Mouse (Mus musculus) liver, embryonic 16.5 days (tissue): ENCODE measurements at regions not wholly inside any gene's neighbourhood (a gene's known extent, or its start where the extent isn't known, plus 50 kb on each side); places are given as distances from the start of the nearest gene placed in this dataset.

Experiments
- ATAC-seq: fragments of 200-750 bp; cut with Nextera tagmentation; 2 replicates; pipeline ENCODE4 v1.8.0; 2017; ENCODE audit warnings: low read depth, mild to moderate bottlenecking, moderate number of reproducible peaks, moderate library complexity
- H3K27ac ChIP-seq: fragments of 300-500 bp; sonication (generic); 2 replicates; pipeline ENCODE4 v1.5.1; 2014; ENCODE audit warnings: mild to moderate bottlenecking, low read length
- H3K27me3 ChIP-seq: fragments of 300-500 bp; sonication (generic); 2 replicates; pipeline ENCODE4 v1.6.1; 2014; ENCODE audit warnings: low read depth, low read length, mixed read lengths; ENCODE audit not compliant: control insufficient read depth, insufficient read depth
- H3K36me3 ChIP-seq: fragments of 300-500 bp; sonication (generic); 2 replicates; pipeline ENCODE4 v1.6.1; 2014; ENCODE audit warnings: mild to moderate bottlenecking; ENCODE audit not compliant: control insufficient read depth, insufficient read depth
- H3K4me1 ChIP-seq: fragments of 300-500 bp; sonication (generic); 2 replicates; pipeline ENCODE4 v1.6.1; 2014; ENCODE audit warnings: low read depth, low read length, mixed read lengths; ENCODE audit not compliant: control insufficient read depth
- H3K4me2 ChIP-seq: fragments of 300-500 bp; sonication (generic); 2 replicates; pipeline ENCODE4 v1.6.1; 2014; ENCODE audit warnings: low read depth, low read length, mixed read lengths
- H3K4me3 ChIP-seq: fragments of 300-500 bp; sonication (generic); 2 replicates; pipeline ENCODE4 v1.5.1; 2014; ENCODE audit warnings: low read depth, mild to moderate bottlenecking, low read length
- H3K9ac ChIP-seq: fragments of 300-500 bp; sonication (generic); 2 replicates; pipeline ENCODE4 v1.6.1; 2014; ENCODE audit warnings: low read depth, low read length
- H3K9me3 ChIP-seq: fragments of 300-500 bp; sonication (generic); replicated peaks from 2 replicates; pipeline ENCODE4 v1.6.1; 2016; ENCODE audit warnings: low read length; ENCODE audit not compliant: control insufficient read depth
- WGBS: fragments of 180-500 bp; shearing (Covaris S2); extraction: QIAGEN DNeasy Blood & Tissue Kit; methylation state at CpG from one replicate; pipeline ENCODE4 v1.1.7; 2014; ENCODE audit not compliant: insufficient replicate concordance; 5-methylcytosine and 5-hydroxymethylcytosine counted together

DNA sequence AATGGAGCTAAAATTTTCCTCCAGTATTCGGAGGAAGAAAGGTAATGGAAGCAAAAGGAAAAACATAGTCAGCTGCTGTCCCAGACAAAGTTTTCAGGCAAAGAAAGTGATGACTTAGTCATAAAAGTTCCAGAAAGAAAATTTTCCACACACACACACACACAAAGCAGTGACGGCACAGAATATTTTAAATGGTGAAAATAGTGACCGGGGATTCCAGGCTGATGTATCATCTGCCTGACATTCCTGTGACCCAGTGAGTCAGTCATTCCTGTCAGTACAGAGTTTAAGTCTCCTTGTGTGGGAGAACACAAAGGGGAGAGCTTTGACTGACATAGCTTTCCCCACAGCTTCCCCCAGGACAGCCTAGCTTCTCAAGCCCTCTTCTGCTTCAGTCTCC, 107.9 kb downstream of the Atp6ap1l start:
- no peak overlapping the region for H3K27ac ChIP-seq
- no peaks in the 10 kb centered on the region for H3K36me3 ChIP-seq
- 84% methylated on average over 3 of the region's 3 CpGs for WGBS
- H3K9ac ChIP-seq: no peak overlapping the region
- no peaks in the 10 kb centered on the region for H3K4me1 ChIP-seq
- H3K4me2 ChIP-seq: no peak overlapping the region
- H3K4me3 ChIP-seq: no peak overlapping the region
- H3K27me3 ChIP-seq: no peaks in the 10 kb centered on the region
- H3K9me3 ChIP-seq: no peaks in the 10 kb centered on the region
- ATAC-seq: no peak

DNA sequence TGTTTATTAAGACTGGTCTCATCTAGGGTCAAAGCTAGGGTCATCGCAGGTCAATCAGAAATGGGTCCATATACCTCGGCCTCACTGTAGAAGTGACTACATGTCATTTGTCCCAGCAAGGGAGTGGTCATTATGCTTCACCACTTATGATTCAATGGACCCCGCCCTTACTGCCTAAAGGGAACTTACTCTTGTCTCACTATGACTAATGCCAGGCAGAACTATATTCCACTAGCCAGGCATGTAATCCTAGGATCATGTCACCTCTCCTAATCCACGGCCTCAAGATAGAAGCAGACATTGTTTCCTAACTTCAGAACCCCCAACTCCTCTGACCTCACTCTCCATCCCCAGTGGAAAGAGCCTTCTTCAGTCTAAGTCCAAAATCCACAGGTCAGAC, 108.3 kb downstream of the Atp6ap1l start:
- no peaks in the 10 kb centered on the region for H3K9me3 ChIP-seq
- no peak overlapping the region for H3K4me3 ChIP-seq
- H3K9ac ChIP-seq: no peak overlapping the region
- H3K36me3 ChIP-seq: no peaks in the 10 kb centered on the region
- H3K4me2 ChIP-seq: no peak overlapping the region
- H3K27me3 ChIP-seq: no peaks in the 10 kb centered on the region
- WGBS: 70% methylated on average over 4 of the region's 4 CpGs
- H3K4me1 ChIP-seq: no peaks in the 10 kb centered on the region
- ATAC-seq: no peak
- no peak overlapping the region for H3K27ac ChIP-seq

DNA sequence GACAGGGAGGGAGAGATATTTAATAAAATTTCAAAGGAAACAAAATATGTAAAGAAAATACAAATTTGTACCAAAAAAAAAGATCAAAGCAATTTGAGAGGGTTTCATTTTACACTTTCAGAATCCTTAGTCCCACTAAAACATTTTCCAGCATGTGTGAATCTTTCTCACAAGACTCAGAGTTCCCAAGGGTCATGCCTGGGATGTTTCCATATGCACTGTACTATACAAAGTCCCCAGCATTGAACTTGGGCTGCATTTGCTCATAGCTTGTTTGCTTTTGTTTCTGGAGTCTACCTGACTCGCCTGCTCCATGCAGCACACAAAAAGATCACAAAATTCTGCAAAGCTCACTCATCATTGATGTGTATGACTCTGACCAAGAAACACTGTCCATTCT, 122.7 kb downstream of the Atp6ap1l start:
- Histone ChIP-seq H3K4me3 (no peak overlapping the region), H3K9me3 (no peaks in the 10 kb centered on the region), H3K9ac (no peak overlapping the region), H3K27ac (no peak overlapping the region), H3K27me3 (no peaks in the 10 kb centered on the region), H3K4me2 (no peak overlapping the region), H3K4me1 (no peaks in the 10 kb centered on the region), H3K36me3 (no peaks in the 10 kb centered on the region)
- no peak for ATAC-seq
- WGBS: 52% methylated on average over 1 of the region's 1 CpGs

DNA sequence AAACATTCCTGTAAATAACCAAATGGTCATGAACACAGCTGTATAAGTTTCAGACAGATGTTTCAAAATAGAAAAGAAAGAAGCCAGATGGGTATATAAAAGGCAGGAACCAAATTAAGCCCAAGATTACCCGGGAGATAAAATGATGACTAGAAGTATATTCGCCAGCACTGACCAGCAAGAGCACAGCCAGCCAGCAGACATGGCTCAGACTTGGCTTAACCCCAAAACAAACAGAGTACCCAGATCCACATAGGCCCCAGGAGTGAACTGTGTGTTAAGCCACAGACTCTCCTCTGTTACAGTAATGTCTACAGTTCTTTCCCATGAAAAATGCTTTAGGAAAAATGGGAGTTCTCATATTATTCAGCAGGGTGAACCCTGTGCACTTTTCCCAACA, 123.2 kb downstream of the Atp6ap1l start:
- Histone ChIP-seq H3K4me3 (no peak overlapping the region), H3K9ac (no peak overlapping the region), H3K4me1 (no peaks in the 10 kb centered on the region), H3K9me3 (no peaks in the 10 kb centered on the region), H3K4me2 (no peak overlapping the region), H3K36me3 (no peaks in the 10 kb centered on the region), H3K27me3 (no peaks in the 10 kb centered on the region), H3K27ac (no peak overlapping the region)
- ATAC-seq: no peak
- WGBS: 68% methylated on average over 2 of the region's 2 CpGs

DNA sequence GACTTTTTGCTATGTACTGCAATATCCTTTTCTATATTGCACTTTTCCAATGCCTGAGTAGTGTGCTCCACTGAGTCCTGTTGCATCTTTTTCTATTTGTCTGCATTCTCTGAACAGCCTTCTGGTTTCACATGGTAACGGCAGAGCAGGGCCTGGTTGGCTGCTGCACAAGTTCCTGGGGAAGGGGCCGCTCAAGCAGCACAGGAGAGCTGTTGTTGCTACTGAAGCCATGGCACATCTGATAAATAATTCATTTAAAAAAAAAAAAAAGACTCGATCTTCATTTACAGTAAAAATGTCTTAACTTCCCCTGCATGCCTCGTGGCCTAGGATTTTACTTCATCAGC, 127.2 kb downstream of the Atp6ap1l start:
- Histone ChIP-seq H3K27me3 (no peaks in the 10 kb centered on the region), H3K4me1 (no peaks in the 10 kb centered on the region), H3K9ac (no peak overlapping the region), H3K4me3 (no peak overlapping the region), H3K36me3 (no peaks in the 10 kb centered on the region), H3K9me3 (no peaks in the 10 kb centered on the region), H3K4me2 (no peak overlapping the region), H3K27ac (no peak overlapping the region)
- no peak for ATAC-seq
- WGBS: 57% methylated on average over 4 of the region's 4 CpGs

DNA sequence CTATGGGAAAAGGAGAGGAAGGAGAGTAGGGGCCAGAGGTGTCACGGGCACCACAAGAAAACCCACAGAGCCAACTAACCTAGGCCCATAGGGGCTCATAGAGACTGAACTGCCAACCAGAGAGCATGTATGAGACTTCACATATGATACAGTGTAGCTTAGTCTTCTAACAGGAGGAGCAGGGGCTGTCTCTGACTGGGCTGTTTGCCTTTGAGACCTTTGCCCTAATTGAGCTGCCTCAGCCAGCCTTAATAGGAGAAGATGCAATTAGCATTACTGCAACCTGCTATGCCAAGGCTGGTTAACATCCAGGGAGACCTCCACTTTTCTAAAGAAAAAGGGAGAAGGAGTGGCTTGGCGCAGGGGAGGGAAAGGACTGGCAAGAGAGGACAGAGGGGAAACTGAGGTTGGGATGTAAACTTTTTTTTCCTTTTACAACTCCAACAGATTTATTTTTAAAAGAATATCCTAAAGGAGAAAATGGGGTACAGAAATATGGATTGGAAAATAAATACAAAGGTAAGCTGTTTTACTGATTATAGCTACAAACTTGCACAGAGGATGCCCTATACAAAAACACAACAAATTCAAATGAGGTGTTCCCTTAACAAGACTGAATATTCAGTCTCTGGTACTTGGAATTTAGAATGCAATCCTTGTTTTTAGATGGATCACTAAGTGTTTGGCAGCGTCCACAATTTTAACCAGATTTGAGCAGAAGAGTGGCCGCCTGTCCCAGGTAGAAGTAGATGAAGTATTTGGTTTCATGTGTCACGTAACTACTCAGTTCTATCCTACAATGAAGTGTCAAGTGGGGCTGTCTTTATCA, 127.8 kb downstream of the Atp6ap1l start:
- H3K4me1 ChIP-seq: no peaks in the 10 kb centered on the region
- no peaks in the 10 kb centered on the region for H3K9me3 ChIP-seq
- H3K9ac ChIP-seq: no peak overlapping the region
- no peaks in the 10 kb centered on the region for H3K27me3 ChIP-seq
- H3K4me3 ChIP-seq: no peak overlapping the region
- no peak for ATAC-seq
- 64% methylated on average over 5 of the region's 5 CpGs for WGBS
- no peak overlapping the region for H3K27ac ChIP-seq
- H3K36me3 ChIP-seq: no peaks in the 10 kb centered on the region
- no peak overlapping the region for H3K4me2 ChIP-seq

DNA sequence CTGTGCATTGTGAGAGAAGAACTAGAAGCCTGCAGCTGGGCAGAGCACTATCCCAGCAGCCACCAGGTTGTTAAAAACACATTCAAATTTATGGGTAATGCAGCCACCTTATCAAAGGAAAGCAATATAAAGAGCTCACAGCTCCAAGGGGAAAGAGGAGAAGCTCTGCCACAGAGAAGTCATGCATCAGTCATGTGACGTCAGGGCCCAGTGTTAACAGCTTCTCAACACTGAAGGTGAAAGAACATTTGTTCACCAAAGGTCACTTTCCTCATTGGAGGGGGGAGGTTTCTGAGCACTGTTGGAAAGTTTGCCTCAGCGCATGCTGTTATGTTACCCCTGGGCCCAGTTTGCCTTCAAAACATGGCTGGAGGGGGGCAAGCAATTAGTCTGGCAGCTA, 143.0 kb downstream of the Atp6ap1l start:
- no peak overlapping the region for H3K9ac ChIP-seq
- 66% methylated on average over 2 of the region's 2 CpGs for WGBS
- ATAC-seq: no peak
- no peaks in the 10 kb centered on the region for H3K4me1 ChIP-seq
- H3K27ac ChIP-seq: no peak overlapping the region
- no peaks in the 10 kb centered on the region for H3K9me3 ChIP-seq
- H3K36me3 ChIP-seq: no peaks in the 10 kb centered on the region
- no peak overlapping the region for H3K4me3 ChIP-seq
- no peaks in the 10 kb centered on the region for H3K27me3 ChIP-seq
- H3K4me2 ChIP-seq: no peak overlapping the region

DNA sequence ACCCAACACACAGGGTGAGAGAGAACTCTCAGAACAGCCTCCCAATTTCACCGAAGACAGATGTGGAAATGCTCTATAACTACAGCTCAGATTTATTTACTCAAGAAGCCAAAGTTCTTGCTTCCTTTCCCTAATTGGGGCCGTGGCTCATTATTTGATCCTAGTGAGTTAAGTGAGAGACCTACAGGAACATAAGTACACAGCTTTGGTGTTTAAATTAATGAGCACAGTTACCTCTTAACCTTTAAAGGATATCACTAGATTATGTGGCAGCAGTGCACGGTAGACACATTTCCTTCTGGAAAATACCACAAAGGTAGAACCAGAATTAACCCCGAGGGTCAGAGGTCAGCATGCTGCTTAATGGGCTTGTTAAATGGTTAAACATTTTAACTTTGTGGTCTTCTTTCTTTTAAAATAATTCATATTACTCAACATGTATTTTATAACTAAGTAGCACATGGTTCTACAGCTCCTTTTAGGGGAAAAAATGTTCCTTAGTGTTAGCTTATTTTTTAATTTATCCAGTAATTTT, 144.6 kb downstream of the Atp6ap1l start:
- H3K4me3 ChIP-seq: no peak overlapping the region
- H3K4me1 ChIP-seq: no peaks in the 10 kb centered on the region
- WGBS: 54% methylated on average over 4 of the region's 4 CpGs
- no peak overlapping the region for H3K9ac ChIP-seq
- no peak overlapping the region for H3K27ac ChIP-seq
- ATAC-seq: no peak
- no peaks in the 10 kb centered on the region for H3K9me3 ChIP-seq
- no peaks in the 10 kb centered on the region for H3K27me3 ChIP-seq
- no peaks in the 10 kb centered on the region for H3K36me3 ChIP-seq
- H3K4me2 ChIP-seq: no peak overlapping the region

DNA sequence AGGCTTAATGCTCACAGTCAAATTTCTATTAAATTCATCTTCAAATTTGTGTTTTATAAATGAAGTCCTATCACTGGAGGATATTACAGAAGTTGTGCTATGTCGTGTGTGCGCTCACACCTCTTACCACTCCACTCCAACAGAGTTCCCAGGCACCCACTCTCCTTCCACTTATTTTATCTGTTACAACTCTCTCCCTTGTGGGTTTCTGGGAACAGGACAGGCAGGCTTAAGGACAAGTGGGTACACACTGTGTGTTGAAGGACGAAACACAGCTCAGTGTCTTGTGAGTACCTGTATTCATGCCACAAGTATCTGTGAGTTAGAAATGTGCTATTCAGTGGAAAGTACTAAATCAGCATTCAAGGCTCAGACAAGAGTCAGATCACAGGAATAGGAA, 150.7 kb downstream of the Atp6ap1l start:
- Histone ChIP-seq H3K4me2 (no peak overlapping the region), H3K27me3 (no peaks in the 10 kb centered on the region), H3K9me3 (no peaks in the 10 kb centered on the region), H3K4me3 (no peak overlapping the region), H3K36me3 (no peaks in the 10 kb centered on the region), H3K27ac (no peak overlapping the region), H3K4me1 (no peaks in the 10 kb centered on the region), H3K9ac (no peak overlapping the region)
- WGBS: 66% methylated on average over 3 of the region's 3 CpGs
- no peak for ATAC-seq
